ENCODE assay signal across 7 mouse cellular contexts in the genomic region with DNA sequence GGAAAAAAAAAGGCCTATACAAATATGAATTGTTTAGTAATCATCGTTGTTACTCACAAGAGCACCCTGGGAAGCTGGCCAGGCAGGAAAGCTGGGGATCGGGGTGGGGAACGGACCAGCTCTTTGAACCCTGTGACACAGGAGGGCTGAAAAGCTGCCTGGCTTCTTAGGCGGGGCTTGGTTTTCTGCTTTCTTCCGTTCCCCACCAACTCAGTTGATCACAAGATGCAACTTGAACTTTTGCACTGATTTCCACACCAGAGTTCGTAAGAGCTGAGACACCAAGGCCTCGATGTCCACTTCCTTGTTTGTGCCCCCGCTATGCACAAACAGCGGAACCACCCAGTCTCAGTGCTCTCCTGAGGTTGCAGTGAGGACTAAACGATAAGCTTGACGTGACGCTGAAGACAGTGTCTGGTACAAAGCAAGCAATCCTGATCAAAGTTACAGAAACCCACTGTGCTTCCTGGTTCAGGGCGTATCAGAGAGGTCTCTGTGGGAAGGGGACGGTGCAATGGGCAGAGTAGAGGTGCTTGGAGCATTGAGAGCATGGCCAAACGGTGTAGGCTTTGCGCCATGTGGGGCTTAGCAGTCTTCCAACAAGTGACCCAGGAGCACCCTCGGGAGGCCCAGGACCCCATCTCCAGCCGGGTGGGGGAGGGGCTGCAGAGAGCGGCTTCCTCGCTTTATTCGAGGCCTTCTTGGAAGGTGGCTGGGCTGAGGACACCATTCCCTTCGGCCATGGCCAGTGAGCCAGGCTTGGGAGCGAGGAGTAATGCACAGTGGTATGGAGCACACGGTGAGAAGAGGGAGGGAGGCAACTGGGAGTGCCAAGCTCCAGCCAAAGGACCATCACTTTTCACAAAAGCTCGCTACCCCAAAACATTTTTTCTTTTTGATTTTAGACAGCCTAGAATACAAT. TPM values are rescaled to one million over a fixed set of nuclear protein-coding genes. Genes with fewer than 3 reads are reported as not detected.
A peak's percentile ranks its signal among the peaks of the same experiment; 100 is the strongest.
DNase-seq lines count a peak whose midpoint lies in the region; ATAC-seq lines count a peak whose summit lies in the region.

No protein-coding gene starts in this region.

- no peaks in the 10 kb centered on the region for H3K9me3 ChIP-seq in embryonic facial prominence, embryonic 12.5 days
- H3K9me3 ChIP-seq in intestine, embryonic 15.5 days, result no peaks in the 10 kb centered on the region
- no peaks in the 10 kb centered on the region for H3K9me3 ChIP-seq in lung, embryonic 15.5 days

- no peak overlapping the region for H3K4me3 ChIP-seq in embryonic facial prominence, embryonic 12.5 days
- H3K4me3 ChIP-seq in intestine, embryonic 15.5 days (replicated peaks), result no peak overlapping the region
- H3K4me3 ChIP-seq in lung, embryonic 15.5 days, result no peak overlapping the region

- peak; percentile 36 for DNase-seq in 3134 (ENCODE audit: extremely low read depth, insufficient read length, low spot score)
- DNase-seq in CD4-positive helper T cell, adult 2 months (ENCODE audit: low read depth, low spot score), result peak; percentile 90
- DNase-seq in thymus, postnatal 10 days (ENCODE audit: low spot score in 2 of 2), result peak; percentile 41 to 53
- DNase-seq in cerebellum, postnatal 10 days, result no peak

- no peaks in the 10 kb centered on the region for H3K36me3 ChIP-seq in embryonic facial prominence, embryonic 12.5 days
- no peaks in the 10 kb centered on the region for H3K36me3 ChIP-seq in intestine, embryonic 15.5 days
- no peaks in the 10 kb centered on the region; the same call in 1 of the 2 replicates for H3K36me3 ChIP-seq in lung, embryonic 15.5 days

- 0 out of 2 replicates have a peak, but pooled peaks have one; percentile 61 for ATAC-seq in embryonic facial prominence, embryonic 12.5 days (ENCODE audit: insufficient number of reproducible peaks, insufficient read depth, low FRiP score, low TSS enrichment)
- peak; percentile 50 for ATAC-seq in intestine, embryonic 15.5 days
- ATAC-seq in lung, embryonic 15.5 days (ENCODE audit: borderline replicate concordance, extremely low read depth, low FRiP score, low TSS enrichment), result no peak

- H3K4me2 ChIP-seq in embryonic facial prominence, embryonic 12.5 days (replicated peaks), result no peak overlapping the region
- peak overlapping the region; percentile 35 for H3K4me2 ChIP-seq in intestine, embryonic 15.5 days (replicated peaks)
- H3K4me2 ChIP-seq in lung, embryonic 15.5 days, result no peak overlapping the region

- 78% methylated on average over 25 of the region's 25 CpGs for WGBS in embryonic facial prominence, embryonic 12.5 days
- 58% methylated on average over 25 of the region's 25 CpGs for WGBS in intestine, embryonic 15.5 days
- 54% methylated on average over 25 of the region's 25 CpGs for WGBS in lung, embryonic 15.5 days

- peaks cover 32% of the 10 kb centered on the region for H3K4me1 ChIP-seq in embryonic facial prominence, embryonic 12.5 days
- H3K4me1 ChIP-seq in intestine, embryonic 15.5 days (replicated peaks), result peaks cover 20% of the 10 kb centered on the region
- H3K4me1 ChIP-seq in lung, embryonic 15.5 days, result peaks cover 55% of the 10 kb centered on the region

- no peaks in the 10 kb centered on the region for H3K27me3 ChIP-seq in embryonic facial prominence, embryonic 12.5 days
- H3K27me3 ChIP-seq in intestine, embryonic 15.5 days (replicated peaks), result no peaks in the 10 kb centered on the region
- H3K27me3 ChIP-seq in lung, embryonic 15.5 days, result no peaks in the 10 kb centered on the region

- H3K9ac ChIP-seq in embryonic facial prominence, embryonic 12.5 days, result no peak overlapping the region
- no peak overlapping the region for H3K9ac ChIP-seq in intestine, embryonic 15.5 days
- no peak overlapping the region for H3K9ac ChIP-seq in lung, embryonic 15.5 days

- H3K27ac ChIP-seq in embryonic facial prominence, embryonic 12.5 days, result 0 out of 2 replicates have a peak overlapping the region, but pooled peaks have one; percentile 19
- H3K27ac ChIP-seq in intestine, embryonic 15.5 days, result peak overlapping the region; percentile 97
- peak overlapping the region; percentile 82 for H3K27ac ChIP-seq in lung, embryonic 15.5 days

RNA-seq across cellular contexts. Expression of a gene that starts 34.3 kb away (rescaled TPM):
- 11.2 and 14.0 TPM in 2 replicates for polyA plus RNA-seq in embryonic facial prominence, embryonic 12.5 days (2016; fragmentation: Nextera tagmentation; extraction: Ambion mirVana)
- 11.6 and 11.8 TPM in 2 replicates for polyA plus RNA-seq in intestine, embryonic 15.5 days (2015; fragmentation: Nextera tagmentation; extraction: Ambion mirVana)
- polyA plus RNA-seq in lung, embryonic 15.5 days (2015; fragmentation: Nextera tagmentation; extraction: Ambion mirVana), result 14.8 and 16.1 TPM in 2 replicates

RNA-seq across cellular contexts. Expression of a gene that starts 34.5 kb away (rescaled TPM):
- 72.7 and 74.9 TPM in 2 replicates for polyA plus RNA-seq in embryonic facial prominence, embryonic 12.5 days (2016; fragmentation: Nextera tagmentation; extraction: Ambion mirVana)
- 54.6 and 63.6 TPM in 2 replicates for polyA plus RNA-seq in intestine, embryonic 15.5 days (2015; fragmentation: Nextera tagmentation; extraction: Ambion mirVana)
- 59.0 and 61.1 TPM in 2 replicates for polyA plus RNA-seq in lung, embryonic 15.5 days (2015; fragmentation: Nextera tagmentation; extraction: Ambion mirVana)

Comparison
In these comparisons a context has a peak if more than half of its experiments do, and no peak if none do; other contexts are left out.
1. DNase-seq: peak in 3134 (single experiment), CD4-positive helper T cell, adult 2 months (single experiment) and thymus, postnatal 10 days (2 of 2); none in cerebellum, postnatal 10 days (0 of 2).
2. H3K27ac ChIP-seq: peak in every context shown above with its lines; median percentile 97 in intestine, embryonic 15.5 days; 82 in lung, embryonic 15.5 days; 19 in embryonic facial prominence, embryonic 12.5 days.